Mouse (Mus musculus): ENCODE measurements at regions not wholly inside any gene's neighbourhood (a gene's known extent, or its start where the extent isn't known, plus 50 kb on each side); places are given as distances from the start of the nearest gene placed in this dataset.

DNA sequence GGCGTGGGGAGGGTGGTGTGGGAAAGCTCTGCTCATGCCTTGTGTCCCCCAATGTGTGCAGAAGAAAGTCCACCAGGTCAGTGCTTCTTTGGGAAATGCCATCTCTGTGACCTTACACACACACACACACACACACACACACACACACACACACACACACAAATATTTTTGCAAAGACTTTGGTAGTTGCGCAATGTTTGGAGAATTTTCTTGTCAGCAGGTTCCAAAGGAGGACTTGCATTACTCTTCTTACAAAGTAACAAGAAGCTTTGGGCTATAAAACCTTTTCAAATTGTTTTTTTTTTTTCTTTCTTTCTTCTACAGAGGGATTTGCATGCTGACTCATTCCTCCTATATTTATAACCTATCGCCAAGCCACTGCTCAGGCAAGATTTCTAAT lies 59.1 kb upstream of the Npvf start:
- no peak for DNase-seq (ENCODE audit: low spot score)

DNA sequence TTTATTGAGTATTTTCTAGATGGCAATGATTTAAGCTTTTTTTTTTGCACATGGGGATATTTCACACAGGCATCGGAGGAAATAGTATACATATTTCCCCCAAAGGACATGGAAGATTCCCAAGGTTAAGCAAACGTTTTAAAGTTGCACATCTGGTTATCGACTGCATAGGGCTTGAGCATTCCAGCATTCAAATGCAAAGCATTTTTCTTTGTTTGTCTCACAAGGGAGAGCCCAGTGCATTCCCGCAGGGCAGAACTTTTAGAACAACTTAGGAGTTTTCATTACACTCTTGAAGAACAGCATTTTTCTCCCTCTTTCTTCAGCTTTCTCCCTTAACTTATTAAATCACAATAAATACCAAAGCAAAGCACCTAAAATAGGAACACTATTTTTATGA lies 64.4 kb upstream of the Npvf start:
- no peak for DNase-seq (ENCODE audit: low spot score)

- DNase-seq (ENCODE audit: low spot score), result no peak
Observed at GRCm38 (mm10) chr6:50720346-50720745, 66.1 kb upstream of the Npvf start.

DNA sequence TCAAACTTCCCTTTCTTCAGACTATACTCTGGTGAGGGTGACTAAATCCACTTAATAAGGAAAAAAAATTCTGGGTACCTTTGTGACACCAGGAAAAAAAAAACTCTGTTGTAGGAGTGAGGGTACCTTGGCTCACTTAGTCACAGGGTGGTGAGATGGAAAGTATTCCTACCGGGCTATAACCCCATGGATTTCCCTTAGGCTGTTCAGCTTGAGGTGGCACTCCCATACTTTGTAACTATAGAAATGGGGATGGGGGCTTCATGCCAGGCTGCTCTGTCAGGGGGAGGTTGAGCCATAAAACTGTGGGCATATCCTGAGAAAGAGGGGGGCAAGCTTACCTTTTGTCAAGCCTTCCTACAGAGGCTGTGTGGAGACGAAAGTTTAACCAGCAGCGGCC lies 71.4 kb upstream of the Npvf start:
- no peak for DNase-seq (ENCODE audit: low spot score)

GRCm38 (mm10) chr6:50726166-50726591 lies 71.9 kb upstream of the Npvf start:
- DNase-seq (ENCODE audit: low spot score), result no peak

DNA sequence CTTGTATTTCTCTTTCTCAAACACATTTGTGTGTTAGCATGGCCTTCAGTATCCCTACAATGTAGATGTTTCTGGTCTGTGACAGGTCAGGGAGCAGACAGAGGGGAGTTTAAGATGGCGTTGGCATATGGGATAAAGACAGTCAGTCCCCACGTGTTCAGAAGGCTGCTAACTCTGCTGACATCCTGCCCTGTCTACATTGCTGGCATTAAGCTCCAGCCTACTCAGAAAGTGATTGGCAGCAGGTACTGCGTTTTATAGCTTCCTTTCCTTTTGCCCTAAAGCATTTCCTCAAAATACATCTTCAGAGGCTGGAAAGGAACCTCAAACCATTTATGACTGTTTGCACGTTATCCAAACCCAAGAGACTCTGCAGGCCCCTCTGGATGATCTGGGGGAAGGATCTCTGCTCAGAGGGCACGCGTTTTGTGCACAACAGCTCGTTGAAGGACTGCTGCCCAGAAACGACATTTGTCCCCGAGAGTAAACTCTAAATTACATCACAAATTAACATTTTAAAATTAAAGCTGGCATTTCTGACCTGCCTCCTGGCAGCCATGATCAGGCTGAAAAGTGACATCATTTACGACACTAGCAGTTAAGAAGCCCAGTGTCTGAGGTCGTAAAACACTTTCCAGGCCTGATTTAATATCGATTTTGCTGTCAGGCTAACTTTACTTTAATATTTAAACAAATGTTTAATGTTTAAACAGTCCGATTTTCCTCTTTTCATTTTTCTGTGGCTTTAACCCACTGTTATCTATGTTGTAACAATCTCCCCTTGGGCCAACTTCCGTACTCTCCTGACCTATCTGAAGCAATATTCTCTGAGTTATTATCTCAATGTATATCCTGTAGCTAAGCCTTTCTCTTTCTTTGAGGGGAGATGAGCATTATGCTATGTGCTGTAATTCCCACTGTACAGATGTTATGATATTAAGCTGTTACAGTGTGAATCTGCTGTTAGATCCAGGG lies 76.8 kb upstream of the Npvf start:
- DNase-seq (ENCODE audit: low spot score), result no peak

DNA sequence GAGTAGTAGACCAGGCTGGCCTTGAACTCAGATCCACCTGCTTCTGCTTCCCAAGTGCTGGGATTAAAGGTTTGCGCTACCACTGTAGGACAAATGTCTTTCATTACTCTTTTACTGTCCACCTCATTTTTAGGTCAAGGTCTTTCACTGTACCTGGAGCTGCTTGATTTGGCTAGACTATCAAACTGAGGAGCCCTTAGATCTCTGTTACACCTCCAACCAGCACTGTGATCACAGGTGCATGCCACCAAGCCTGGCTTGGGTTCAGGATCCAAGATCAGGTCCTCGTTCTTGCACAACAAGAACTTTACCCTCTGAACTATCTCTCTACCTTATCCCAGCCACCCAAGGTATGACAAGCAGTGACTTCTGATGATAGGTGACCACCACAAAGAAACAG lies 80.5 kb upstream of the Npvf start:
- no peak for DNase-seq (ENCODE audit: low spot score)

- no peak for DNase-seq (ENCODE audit: low spot score)
Observed at GRCm38 (mm10) chr6:50735825-50736224, 81.6 kb upstream of the Npvf start.

DNA sequence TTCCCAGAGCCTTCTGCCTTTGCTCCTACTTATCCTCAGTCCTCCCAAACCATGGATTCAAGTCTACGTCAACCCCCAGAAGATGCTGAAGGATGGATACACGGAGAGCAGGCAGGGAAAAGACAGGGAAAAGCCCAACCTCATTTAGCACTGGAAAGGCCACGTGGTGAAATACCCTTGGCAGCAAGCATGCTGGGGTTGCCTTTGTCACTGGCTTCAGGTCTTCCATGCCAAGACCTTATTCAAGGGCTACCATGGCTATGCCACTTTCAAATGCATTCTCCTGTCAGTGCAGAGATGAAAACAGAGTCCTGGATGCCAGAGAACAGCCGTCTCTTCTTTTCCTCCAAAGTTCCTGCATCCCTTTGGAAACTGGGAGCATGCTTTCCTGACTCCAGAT lies 87.8 kb upstream of the Npvf start:
- DNase-seq (ENCODE audit: low spot score), result no peak

DNA sequence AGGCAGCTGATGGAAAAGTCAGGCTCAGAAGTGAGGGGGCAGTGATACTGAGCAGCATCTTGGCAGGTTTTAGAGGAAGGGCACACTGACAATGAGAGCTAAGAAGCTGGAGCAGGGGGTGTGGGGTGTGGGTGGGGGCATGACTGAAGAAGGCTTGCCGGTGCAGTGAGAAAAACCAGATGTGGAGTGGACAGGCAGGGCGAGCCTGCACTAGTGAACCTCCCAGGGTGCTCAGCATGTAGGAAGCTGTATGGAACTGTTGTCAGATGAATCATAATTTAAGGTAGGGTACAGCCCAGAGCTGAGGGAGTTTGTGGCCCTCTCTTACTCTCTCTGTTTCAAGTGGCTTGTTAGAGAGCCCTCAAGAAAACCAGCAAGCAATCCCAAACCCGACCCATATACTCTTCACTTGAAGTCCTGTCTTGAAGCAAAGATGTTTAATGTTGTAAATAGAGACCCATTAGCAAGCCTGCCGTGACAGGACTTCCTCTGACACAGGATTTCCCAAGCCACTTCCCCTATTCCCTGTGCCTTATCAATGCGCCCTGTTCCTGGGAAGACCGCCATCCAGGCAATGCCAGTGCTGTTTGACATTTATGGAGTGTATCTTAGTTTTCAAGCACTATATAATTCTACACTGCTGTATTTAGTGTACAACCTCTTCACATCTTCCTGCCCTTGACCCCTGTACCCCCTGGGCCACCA lies 90.4 kb upstream of the Npvf start:
- DNase-seq (ENCODE audit: low spot score), result no peak

DNA sequence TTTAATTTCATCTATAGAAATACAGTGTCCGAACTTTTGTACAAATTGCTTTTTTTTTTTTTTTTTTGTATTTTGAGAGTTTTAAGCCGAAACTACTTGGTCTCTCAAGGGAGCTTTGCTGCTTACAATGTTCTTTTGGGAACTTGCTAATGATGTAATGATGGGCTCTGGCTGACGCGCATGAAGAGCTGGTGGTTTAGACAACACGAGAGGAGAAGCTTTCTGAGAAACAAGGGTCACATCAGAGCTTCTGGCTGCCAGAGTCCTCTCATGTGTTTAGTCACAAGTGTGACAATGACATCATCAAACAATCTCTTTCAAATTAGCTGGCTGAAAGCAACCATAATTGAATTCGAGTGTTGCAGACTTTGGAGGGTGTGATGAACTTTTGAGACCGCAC lies 98.9 kb upstream of the Npvf start:
- DNase-seq (ENCODE audit: low spot score), result no peak

GRCm38 (mm10) chr6:50754786-50755185 lies 100.5 kb upstream of the Npvf start:
- DNase-seq (ENCODE audit: low spot score), result no peak

GRCm38 (mm10) chr6:50760367-50760766 lies 106.1 kb upstream of the Npvf start:
- DNase-seq (ENCODE audit: low spot score), result no peak

GRCm38 (mm10) chr6:50763121-50763520 lies 108.9 kb upstream of the Npvf start:
- DNase-seq (ENCODE audit: low spot score), result peak; percentile 60

DNA sequence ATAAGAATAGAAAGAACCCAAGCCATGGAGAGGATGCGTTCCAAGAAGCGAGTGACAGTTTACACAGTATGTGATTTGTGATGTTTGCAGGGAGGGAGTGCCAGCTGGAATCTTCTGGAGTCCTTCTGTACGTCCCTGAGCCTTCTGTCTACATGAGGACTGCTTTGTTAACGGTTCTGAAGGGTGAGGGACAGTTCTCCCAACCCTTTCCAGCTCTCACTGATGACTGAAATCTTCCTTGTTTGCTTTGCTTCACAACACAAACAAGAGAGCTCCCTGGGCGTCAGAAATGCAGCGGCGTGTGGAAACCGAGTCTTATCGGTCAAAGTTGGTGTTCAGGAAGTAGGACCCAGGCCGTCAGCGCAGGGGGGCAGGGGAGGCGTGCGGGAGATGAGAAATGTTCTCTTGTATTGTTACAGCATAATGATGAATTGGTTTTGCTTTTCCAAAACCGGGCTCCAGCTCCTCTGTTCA lies 112.2 kb upstream of the Npvf start:
- DNase-seq (ENCODE audit: low spot score), result no peak

DNA sequence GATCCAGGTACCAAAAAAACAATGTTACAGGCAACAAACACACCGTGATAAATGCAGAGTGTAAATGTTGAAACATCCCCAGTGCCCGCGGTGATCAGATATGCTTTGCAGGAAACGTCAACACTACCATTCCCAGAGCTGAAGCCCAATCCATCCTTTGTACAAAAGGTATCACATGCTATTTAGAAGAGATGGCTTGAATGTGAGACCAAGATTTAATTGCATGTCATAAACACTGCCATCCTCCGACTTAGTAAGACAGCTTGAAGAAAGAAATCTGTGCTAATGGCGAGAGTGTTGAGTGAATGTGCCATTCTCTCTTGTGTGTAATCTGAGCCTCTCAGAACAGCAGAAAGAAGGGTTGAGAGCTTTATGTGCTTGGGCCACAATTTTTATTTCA lies 112.9 kb upstream of the Npvf start:
- no peak for DNase-seq (ENCODE audit: low spot score)

DNA sequence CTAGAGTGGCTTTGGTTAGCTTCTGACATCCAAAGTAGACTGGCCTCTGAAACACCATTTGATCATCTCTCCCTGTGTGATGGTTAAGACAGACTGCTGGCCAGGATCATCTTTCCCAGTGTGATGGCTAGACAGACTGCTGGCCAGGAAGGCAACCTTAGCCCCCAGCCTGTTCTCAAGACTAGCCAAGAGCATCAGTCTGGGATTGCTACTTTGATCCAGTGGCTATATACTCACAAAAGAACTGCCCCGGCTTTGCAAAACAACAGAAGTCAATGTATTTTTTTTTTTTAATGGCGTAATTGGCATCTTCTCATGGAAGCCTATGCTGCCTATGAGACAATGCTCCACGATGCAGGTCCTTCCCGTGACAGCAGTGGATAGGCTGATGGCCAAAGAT lies 113.6 kb upstream of the Npvf start:
- DNase-seq (ENCODE audit: low spot score), result no peak

DNA sequence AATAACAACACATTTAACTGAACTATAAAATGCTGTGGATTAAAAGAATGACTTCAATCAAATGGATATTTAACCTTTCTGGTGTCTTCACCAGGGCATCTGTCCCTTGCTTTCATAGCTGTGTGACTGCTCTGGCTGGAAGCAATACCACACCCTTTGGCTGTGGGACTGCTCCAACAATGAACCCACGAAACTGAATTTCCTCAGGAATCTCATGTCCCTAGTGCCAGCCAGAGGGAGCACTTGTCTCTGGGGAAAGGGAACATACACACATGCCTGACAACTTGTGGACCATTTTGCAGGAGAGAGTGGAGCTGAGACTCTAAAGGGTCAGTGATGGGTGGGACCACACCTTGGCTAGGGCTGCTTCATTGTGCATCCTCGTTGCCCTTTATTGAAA lies 114.9 kb upstream of the Npvf start:
- DNase-seq (ENCODE audit: low spot score), result no peak

GRCm38 (mm10) chr6:50770481-50770880 lies 116.2 kb upstream of the Npvf start:
- no peak for DNase-seq (ENCODE audit: low spot score)

DNA sequence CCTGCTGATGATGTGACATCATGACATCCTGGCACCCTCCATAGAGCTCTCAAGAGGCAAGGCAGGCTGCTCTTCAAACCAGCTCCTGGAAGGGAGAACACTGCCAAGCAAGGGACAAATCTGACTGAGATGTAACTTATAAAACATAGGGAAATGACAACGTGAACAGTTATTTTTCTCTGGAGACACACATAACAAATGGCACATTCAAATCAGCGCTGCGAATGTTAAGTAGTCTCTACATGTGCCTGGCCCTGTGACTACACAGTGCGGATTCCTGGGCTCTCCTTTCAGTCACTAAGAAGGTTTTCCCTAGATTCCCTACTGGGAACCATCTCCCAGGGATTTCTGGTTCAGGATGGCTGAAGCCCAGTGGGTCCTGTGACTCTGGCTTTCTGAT lies 121.4 kb upstream of the Npvf start:
- no peak for DNase-seq (ENCODE audit: low spot score)

- DNase-seq (ENCODE audit: low spot score), result no peak
Observed at GRCm38 (mm10) chr6:50776236-50776832, 122.1 kb upstream of the Npvf start.

DNA sequence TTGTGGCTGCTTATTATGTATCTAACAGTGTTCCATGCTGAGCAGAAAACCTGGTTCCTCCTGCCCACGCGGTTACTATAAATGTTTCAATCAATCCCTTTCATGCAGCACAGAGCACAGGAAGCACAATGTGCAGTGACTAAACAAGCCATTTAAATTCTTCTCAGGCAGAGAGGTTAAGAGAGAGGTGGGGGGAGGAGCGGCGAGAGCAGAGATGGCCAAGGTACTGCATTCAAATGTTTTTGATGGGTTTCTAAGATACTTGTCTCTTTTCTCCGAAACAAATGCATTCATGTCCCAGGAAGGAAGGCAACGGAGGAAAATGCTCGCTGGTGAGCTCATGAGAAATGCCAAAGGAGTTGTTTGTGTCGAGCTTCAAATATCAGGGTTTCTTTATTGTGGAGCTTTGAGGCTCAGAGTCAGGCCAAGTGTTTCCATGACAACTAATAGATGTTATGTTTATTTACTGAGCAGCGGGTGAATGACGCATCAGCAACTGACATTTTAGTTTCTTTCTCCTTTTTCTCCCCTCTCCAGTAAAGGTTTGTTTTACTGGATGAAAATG lies 122.8 kb upstream of the Npvf start:
- no peak for DNase-seq (ENCODE audit: low spot score)

DNA sequence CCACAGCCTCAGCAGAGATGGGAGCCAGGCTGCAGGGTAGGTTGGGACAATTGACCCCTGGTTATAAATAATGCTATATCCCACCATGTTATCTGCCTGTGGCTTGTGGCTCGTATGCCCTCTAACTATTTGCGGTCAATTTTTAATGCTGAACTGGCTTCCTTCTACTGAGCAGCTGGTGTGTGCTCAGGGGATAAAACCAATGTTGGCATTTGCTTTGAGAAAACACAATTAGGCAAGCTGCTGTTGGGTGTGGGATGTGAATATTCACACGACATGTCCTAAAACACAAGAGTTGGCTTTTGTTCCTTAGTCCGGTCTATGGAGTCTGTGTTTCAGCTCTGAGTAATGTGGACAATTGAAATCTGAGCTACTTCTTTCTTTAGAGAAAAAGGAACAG lies 123.6 kb upstream of the Npvf start:
- DNase-seq (ENCODE audit: low spot score), result no peak

Measured in testis, postnatal 14 days (tissue).